Mouse (Mus musculus) adrenal gland, postnatal 36 days (tissue): ENCODE data around the gene Fbxo30. TPM values are rescaled to one million over a fixed set of nuclear protein-coding genes. Genes with fewer than 3 reads are reported as not detected.
"Not testable (repeated sequence)": the region's sequence is repeated elsewhere in the genome, so short reads cannot be mapped to it uniquely, and the experiment has no call there.

Experiments used
- DNase-seq, 2 experiments: peaks; one replicate each; pipeline ENCODE4 v3.0.0; 2021; ENCODE audit warnings: mixed read lengths in 1 of 2
- long read RNA-seq, 2 experiments: library from polyadenylated mRNA; stranded (forward); transcript quantifications; one replicate each; pipeline ENCODE4 v2.0.0; 2021; ENCODE audit warnings: borderline sequencing depth in 2 of 2
- total RNA-seq, 2 experiments: library from RNA; stranded (reverse); gene quantifications; 2 replicates each; pipeline ENCODE4 v1.2.3; 2021

Gene Fbxo30
- total RNA-seq: 10 to 100 TPM; 26.2 to 30.8 TPM
- long read RNA-seq, experiment 1, full-length matches to known transcripts: 19 of 26 reads
- long read RNA-seq, experiment 1, partial matches to known transcripts: 6 of 26 reads
- long read RNA-seq, experiment 1, other reads (novel, unspliced or antisense): 1 of 26 reads
- long read RNA-seq, experiment 2, full-length matches to known transcripts: 2 of 2 reads
- long read RNA-seq, experiment 2, partial matches to known transcripts: 0 of 2 reads
- long read RNA-seq, experiment 2, other reads (novel, unspliced or antisense): 0 of 2 reads

DNA sequence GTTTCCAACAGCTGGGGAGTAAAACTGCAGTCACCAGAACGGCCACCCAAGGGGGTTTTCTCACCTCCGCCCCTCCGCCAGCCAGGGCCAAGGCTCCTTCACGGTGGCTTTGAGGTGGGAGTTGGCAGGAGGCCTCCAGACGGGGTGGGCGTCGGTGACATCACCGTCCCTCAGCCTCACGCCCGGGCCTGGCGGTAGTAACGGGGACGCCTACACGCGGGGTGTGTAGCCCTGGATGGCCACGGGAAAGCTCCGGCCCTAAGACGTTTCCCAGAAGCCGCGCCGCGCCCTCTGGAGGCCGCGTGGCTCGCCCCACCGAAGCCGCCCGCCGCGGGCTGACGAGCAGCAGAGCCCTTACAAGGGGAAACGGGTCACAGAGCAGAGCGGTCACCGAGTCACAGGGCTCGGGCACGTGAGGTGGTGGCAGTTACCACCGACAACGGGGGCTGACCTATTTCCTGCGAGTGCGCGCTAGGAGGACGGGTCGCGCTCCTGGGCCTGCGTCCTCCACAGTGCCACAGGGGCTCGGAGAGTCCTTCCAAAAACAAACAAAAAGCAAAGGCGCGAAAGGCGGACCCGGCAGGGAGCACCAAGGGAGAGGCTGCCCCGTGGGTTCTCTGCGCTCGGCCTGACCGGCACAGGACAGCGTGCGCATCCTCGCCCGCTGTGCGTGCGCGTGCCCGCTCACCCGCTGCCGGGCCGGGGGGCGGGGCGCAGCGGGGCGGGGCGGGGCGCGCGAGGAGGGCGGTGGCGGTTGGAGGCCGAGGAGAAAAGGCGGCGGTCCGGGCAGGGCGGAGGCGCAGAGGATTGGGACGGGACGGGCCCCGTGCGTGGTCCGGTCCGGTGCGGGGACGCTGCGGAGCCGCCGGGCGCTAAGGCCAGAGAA, at the start of gene Fbxo30:
Fbxo30 (plus strand) TSS at position 753 of the 886 bp plus-strand sequence.
- peak; percentile 95 for DNase-seq

DNA sequence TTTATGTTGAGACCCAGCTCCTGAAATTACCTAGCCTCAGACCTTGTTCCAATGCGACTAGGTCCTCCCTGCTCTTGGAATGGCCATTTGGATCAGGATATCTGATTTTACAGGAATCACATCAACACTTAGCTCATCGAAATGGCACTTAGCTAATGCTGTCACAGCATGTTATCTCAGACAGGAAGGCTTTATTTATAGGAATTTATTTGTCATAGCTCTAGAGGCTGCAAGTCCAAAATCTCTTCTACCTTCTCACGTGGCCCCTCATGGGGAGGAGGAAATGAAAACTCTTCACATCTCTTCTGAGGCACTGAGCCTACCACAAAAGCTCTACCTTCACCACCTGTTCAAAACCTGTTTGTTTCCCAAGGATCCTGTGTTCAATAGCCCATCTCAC, 47.9 kb upstream of the Fbxo30 start:
- DNase-seq: no peak

DNA sequence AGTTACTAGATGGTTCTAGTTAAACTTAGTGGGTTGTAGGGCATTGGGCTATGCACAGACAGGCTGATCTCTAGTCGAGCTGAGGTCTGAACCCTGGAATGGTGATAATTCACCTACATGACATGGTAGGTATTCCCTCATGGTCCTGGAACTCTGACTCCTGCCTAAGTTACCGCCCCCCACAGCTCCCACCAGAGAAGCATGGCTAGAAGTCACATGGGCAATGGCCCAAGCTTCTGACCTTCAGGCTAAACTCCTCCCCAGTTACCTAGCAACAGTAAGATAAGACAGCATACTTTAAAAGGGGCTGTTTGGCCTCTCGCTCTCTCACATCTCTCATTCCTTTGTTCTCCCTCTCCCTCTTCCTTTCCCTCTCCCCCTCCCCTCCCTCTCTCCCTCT, 38.1 kb upstream of the Fbxo30 start:
- DNase-seq: peak in 1 of 2 experiments; percentile 2

DNA sequence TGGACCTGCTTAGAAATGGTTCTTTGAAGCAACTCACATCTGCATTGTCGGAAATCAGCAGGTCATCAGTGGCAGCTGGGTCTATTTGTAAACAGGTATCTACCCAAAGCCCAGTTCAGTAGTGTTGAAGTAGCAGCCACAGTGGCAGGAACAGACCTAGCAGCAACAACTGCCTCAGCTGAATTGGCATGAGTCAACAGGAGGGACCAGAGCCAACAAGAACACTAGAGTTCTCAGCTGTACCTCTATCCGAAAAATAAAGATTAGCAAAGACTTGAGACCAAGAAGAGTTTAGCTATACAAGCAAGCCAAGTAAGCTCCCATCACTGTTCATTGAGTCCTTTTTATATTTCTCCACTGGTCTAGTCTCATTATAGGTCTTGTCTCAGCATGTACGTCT, 32.9 kb upstream of the Fbxo30 start:
- peak in 1 of 2 experiments; percentile 2 for DNase-seq

DNA sequence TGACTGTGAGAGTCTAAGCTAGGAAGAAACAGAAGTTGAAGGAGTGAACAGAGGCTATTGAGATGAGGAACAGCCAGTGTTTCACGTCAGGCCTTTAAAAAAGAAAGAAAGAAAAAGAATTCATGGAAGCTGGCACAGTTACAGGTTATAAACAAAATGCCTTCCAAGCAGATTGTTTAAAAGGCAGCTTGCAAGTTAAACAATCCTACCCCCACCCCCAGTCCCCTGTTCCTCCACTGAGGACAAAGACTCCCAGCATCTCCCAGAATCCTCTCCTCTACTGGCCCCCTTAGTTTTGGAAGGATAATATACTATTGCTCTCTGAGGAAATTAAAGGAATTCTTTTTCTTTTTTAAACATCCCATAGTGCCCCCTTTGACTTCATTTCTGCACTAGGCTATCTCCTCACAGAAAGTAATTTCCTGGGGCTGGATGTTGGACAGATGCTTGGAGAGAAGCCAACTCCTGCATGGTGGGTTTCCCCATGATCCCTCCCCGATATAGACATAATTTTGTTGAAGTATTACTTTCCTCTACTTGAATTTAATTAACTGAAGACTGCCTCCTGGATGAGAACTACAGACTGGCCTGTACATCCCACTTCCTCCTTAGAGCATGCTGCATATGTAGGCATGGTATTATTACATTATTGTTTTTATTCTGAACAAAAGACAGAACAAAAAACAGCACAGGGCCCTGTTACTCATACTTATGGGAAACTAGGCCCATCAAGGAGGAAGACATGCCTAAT, 30.7 kb upstream of the Fbxo30 start:
- DNase-seq: no peak

DNA sequence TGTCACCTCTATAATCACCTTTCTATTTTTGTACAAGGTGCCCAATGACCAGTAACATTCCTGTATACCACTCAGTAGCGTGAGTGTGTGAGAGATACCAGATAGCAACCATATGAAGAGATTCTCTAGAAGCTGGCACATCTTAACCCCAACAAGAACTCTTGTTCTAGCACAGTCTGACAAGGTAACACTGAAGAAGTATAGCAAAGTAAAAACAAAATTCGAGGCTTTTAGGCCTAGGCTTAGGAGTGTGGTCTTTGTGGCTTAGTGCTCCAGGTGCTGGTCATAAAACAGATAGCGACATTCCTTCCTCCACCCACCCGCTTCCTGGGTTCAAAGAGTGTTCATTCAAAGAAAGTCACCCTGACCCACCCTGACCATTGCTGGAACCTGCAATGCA, 27.5 kb upstream of the Fbxo30 start:
- not testable (repeated sequence) for DNase-seq

DNA sequence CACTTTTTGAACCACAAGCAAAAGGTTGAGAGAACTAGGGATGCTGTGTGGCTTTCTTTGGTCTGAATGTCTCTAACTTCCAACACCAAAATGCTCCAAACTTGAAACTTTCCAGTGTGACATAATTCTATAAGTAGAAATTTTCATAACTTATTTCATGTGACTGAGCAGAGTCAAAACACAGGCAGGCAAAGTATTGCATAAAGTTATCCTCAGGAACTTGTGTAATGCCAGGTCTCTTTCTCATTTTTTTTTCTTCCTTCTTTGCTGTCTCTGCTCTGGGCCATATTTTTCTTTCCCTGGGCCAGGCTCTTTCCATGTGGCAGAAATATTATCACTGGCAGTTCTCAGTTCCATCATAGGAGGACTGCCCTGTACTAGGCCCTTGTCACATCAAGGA, 21.0 kb upstream of the Fbxo30 start:
- no peak for DNase-seq

DNA sequence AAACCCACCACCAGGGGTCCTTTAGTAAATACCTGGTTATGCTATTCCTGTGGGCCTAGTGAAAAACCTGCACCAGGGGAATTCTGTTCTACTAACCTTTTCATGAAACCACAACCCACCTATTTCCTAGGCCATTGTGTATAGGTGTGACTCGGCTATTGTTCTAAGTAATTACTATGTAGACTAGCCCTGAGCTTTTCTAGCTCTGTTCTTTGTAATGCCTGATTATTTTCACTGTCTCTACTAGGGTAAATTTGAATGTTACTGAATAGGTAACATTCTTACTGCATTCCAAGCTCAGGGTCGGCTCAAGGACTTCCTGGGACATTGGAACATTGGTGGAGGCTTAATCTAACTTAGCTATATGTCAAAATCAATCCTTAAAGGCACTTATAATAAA, 18.8 kb upstream of the Fbxo30 start:
- DNase-seq: not testable (repeated sequence)

DNA sequence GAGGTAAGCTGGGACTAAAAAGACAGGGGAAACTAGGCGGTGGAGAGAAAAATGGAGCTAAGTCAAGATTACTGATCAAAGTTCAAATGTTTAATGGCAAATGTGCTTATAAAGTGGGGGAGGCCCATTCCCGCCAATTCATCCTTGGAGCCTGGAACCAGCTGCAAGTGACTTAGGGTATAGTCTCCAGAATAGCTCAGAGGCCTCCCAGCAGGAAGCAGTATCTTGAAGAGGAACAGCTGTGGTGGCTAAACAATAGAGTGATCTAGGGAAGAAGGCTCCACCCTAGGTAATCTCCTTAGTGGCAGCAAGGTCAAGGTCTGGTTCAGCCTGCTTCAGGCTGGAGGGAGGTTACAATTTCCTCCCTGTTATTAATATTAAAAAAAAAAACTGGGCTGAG, 17.3 kb upstream of the Fbxo30 start:
- not testable (repeated sequence) for DNase-seq

DNA sequence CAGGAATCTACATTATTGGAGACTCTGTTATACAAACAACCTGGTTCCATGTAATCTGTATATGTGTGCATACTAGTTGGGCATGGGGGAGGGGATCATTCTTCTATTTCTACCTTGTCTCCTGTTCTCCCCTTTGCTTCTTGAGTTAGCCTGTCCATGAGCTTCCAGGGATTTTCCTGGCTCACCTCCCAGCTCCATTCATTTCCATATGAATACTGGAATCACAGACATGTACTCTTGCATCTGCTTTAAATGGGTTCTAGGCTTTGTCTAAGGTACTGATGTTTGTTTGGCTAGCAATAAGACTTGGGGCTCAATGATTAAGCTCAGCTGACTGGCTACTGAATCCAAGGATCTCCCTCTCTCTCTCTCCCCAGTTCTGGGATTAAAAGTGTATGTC, 12.0 kb upstream of the Fbxo30 start:
- DNase-seq: no peak

DNA sequence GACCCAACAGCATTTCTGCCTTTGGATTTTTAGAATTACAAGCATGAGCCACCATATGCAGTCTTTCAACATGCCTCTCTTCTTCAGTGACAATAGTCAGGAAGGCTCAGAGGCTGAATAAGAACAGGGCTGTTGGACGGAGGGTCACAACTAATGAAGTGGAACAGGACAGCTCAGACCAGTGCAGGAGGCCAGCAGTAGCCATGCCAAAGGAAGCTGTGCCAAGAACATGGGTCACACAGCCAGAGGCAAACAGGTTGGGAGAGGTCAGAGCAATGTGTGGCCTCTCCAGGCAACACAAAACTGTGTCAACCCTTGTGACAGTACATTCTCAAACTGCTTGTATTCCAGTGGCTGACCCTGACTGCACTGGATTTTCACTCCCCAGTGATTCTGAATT, 6.7 kb upstream of the Fbxo30 start:
- DNase-seq: peak; percentile 36

DNA sequence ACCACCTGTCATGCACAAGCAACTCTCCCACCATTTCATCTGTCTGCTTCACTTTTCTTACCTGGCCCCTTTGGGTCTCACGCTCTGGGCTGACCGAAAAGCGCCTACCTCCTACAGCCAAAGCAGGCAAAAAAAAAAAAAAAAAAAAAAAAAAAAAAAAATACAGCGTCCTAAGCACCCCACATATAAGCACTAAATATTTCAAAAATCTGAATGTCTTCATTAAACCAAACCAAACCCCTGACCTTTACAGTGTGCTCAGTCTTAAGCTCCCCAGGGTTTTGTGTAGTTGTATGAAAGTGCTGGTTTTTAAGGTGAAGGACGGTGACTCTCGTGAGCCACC, 924 bp upstream of the Fbxo30 start:
- no peak for DNase-seq

DNA sequence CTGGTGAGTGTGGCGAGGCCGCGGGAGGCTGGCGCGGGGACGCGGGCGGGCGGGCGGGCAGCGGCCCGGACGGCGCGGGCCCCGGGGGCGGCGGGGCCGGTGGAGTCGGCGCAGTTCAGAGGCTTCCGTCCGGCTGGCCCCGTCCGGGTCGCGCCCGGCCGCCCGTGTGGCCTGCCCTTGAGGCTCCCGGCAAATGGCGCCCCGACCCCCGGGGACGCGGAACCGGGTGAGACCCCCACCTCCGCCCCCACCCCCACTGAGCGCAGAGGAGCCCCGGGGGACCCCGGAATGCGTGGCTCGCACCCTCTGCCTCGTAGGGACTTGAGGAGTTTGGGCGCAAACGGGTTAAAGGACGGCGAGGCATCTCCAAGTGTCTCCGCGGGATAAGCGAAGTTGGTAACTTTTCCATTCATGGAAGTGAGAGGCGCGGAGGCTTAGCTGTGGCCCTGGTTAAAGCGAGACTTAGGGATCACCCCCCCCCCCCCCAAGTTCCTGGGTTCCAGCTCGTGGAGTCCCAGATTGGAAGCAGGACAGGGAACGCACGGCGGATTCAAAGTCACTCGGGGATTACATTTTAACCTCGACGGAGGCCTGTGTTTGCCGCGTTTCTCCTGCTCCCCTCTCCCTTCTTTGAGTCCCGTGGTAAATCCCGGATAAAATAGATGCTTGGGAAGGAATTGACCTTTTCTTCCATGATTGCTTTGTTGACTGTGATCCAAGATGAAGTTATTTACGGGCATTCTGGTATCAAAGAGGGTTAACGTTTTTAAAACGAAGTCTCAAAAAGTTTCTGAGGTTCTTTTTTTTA, 572 bp downstream of the Fbxo30 start:
- peak; percentile 38 to 52 for DNase-seq

DNA sequence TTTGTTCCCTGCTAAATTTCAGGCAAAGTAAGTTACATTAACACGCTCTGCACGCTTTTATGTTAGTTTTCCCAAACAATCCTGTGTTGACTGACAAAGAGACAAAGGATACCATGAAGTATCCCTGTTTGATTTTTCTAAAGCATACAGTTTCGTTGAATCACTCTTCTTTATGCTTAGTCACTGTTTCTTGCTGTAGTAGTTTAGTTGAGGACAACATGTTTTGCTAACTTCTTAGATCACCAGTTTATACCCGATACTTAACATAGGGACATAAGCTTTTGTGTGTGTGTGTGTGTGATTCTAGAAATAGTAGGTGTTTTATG, 1.1 kb downstream of the Fbxo30 start:
- no peak for DNase-seq

DNA sequence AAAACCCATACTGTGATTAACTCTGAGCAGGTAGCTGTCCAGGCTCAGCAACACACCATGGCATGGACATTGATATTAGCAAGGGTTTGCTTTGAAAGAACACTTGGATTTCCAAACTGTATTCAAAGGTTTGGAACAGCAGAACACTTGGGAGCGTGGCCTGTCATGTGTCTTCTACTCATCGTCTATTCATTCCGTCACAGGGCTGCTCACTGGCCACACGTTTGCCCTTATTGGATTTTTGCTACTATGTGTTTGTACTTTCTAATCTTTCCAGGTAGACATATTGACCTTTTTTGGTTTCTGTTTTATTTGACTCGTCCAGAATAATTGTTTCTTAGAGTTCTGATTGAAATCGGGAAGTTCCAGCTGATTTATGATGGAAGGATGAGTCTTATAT, 17.3 kb downstream of the Fbxo30 start:
- no peak for DNase-seq

DNA sequence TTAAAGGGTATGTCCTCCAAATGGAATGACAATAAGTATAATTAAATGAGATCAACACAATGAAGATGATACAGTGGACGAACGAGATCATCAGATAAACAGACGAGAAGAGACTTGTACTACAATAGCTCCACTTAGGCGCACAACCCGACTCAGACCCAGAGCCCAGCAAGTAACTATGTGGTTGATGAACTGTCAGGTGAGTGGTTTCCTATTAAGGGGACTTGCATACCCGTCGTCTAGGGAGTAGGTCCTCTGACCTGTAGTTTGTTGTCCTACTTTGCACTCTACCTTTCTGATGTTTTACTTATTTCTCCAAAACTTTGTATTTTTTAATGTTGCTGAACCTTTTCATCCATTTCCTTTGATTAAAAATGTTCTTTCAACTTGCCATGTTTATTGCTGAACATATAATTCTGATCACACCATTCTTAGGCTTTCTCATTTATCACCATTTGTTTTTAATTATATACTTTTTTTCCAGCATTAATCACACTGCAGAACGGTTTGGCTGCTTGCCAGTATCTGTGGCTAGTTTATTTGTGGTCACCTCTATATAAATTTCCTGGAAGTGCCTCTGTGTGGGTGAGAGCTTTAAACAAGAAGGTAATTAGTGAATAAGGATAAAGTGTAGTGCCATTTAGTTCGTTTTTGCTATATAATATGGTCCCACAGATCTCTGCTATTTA, 24.4 kb downstream of the Fbxo30 start:
- no peak for DNase-seq

DNA sequence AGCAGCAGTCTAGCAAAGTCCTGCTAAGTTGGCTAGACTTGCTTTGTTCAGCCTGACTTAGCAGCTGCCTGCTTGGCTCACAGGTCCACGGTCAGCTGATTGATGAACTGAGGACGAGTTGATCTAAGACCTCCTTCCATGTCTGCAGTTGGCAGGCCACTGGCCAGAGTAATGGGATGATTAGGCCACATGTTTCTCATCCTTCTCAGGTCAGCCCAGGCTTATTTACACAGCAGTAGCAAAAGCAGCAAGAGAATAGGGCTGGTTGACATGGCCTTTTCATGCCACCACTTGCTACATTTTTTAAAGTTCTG, 24.9 kb downstream of the Fbxo30 start:
- DNase-seq: no peak

DNA sequence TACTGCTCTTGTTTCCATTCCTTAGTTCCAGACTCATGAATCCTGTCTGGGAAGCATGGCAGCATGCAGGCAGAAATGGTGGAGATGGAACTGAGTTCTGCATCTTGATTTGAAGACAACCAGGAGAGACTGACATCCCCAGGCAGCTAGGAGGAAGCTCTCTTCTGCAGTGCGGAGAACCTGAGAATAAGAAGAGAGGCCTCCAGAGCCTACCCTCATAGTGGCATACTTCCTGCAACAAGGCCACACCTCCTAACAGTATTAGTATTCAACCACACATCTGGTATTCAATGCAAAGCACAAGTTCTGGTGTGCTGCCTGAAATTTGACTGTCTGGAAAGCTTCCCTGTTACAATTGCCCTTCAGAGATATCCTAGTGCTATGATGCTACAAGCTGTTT, 28.7 kb downstream of the Fbxo30 start:
- DNase-seq: no peak

DNA sequence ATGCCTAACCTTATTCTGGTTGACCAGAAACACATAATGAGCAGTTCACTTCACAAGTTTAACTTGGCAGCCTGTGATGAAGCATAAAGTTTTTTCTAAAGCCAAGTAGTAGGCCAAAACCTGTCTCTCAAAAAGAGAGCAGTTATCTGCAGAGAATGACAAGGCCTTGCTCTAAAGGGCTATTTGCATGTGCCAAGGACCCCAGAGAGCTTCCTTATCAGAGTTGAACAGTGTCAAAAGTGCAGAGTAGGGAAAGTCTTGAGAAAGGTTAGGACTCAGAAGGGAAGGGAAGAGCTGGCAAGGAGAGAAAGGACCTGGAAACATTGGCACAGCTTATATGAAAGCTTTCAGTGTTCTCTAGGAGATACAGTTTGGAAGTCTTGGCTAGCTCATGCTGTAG, 29.4 kb downstream of the Fbxo30 start:
- no peak for DNase-seq

DNA sequence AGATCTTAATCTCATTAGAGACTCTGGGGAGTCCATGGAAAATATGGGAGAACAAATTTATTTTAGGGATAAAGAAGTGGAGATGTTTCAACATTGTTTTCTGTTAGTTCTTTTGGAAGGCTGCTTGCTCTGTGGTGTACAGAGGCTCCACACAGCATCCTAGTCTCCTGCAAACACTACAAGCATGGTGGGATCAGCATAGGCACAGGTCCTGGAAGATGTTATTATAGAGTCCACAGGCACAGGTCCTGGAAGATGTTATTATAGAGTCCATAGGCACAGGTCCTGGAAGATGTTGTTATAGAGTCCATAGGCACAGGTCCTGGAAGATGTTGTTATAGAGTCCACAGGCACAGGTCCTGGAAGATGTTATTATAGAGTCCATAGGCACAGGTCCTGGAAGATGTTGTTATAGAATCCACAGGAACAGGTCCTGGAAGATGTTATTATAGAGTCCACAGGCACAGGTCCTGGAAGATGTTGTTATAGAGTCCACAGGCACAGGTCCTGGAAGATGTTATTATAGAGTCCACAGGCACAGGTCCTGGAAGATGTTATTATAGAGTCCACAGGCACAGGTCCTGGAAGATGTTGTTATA, 36.8 kb downstream of the Fbxo30 start:
- DNase-seq: not testable (repeated sequence)

DNA sequence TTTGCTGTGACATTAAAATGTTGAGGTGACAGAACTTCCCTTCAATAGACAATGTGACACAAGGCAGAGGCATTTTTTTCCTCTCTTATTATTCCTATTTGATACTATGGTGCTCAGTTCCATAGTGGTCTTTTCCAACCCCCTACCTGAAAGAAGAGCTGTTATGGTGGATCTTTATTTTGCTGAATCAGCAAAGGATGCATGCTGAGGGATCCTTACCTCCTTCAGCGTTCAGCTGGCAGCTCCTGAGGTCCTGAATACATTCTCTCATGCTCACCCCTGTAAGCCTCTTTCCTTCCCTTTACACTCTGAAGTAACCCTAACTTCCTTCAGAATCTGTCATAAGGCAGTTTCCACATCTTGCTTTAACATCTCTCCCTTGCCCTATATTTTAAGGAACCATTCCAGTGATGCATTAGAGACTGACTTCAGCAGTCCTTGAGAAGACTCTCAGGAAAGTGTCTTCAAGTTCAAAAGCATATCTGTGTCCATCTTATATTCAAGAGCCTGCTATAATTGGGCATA, 38.4 kb downstream of the Fbxo30 start:
- no peak for DNase-seq
